Mouse (Mus musculus) liver, postnatal 0 days (tissue): ENCODE measurements at regions not wholly inside any gene's neighbourhood (a gene's known extent, or its start where the extent isn't known, plus 50 kb on each side); places are given as distances from the start of the nearest gene placed in this dataset.
A peak's percentile ranks its signal among the peaks of the same experiment; 100 is the strongest.

Source experiments
- ATAC-seq: fragments of 200-750 bp; cut with Nextera tagmentation; 2 replicates; pipeline ENCODE4 v1.8.0; 2017; ENCODE audit warnings: mild to moderate bottlenecking, moderate library complexity
- DNase-seq: peaks from one replicate; pipeline ENCODE4 v3.0.0-alpha.2; 2016
- H3K27ac ChIP-seq: fragments of 300-500 bp; sonication (generic); 2 replicates; pipeline ENCODE4 v1.5.1; 2014; ENCODE audit warnings: antibody characterized with exemption, moderate library complexity, mild to moderate bottlenecking, low read depth
- H3K27me3 ChIP-seq: fragments of 300-500 bp; sonication (generic); 2 replicates; pipeline ENCODE4 v1.6.1; 2014; ENCODE audit warnings: low read length, control low read depth, mixed read lengths; ENCODE audit not compliant: insufficient read depth
- H3K36me3 ChIP-seq: fragments of 300-500 bp; sonication (generic); replicated peaks from 2 replicates; pipeline ENCODE4 v1.6.1; 2014; ENCODE audit warnings: mild to moderate bottlenecking, control low read depth, low read length, moderate library complexity, mixed read lengths; ENCODE audit not compliant: insufficient read depth
- H3K4me1 ChIP-seq: fragments of 300-500 bp; sonication (generic); 2 replicates; pipeline ENCODE4 v1.6.1; 2014; ENCODE audit warnings: antibody characterized with exemption, mild to moderate bottlenecking, control low read depth; ENCODE audit not compliant: insufficient read depth
- H3K4me2 ChIP-seq: fragments of 300-500 bp; sonication (generic); 2 replicates; pipeline ENCODE4 v1.6.1; 2014; ENCODE audit warnings: low read depth, mild to moderate bottlenecking, low read length, moderate library complexity, mixed read lengths
- H3K4me3 ChIP-seq: fragments of 300-500 bp; sonication (generic); 2 replicates; pipeline ENCODE4 v1.5.1; 2014; ENCODE audit warnings: low read depth, low read length
- H3K9ac ChIP-seq: fragments of 300-500 bp; sonication (generic); replicated peaks from 2 replicates; pipeline ENCODE4 v1.6.1; 2014; ENCODE audit warnings: mild to moderate bottlenecking, moderate library complexity
- H3K9me3 ChIP-seq: fragments of 300-500 bp; sonication (generic); 2 replicates; pipeline ENCODE4 v1.6.1; 2016; ENCODE audit warnings: mild to moderate bottlenecking, control low read depth, low read length, mixed read lengths
- CTCF ChIP-seq: sonication (generic); IDR thresholded peaks from 2 replicates; pipeline ENCODE4 v1.5.1; 2016; ENCODE audit warnings: antibody characterized with exemption, low read depth
- EP300 ChIP-seq: IDR thresholded peaks from 2 replicates; pipeline ENCODE4 v1.6.1; 2016; ENCODE audit warnings: antibody characterized with exemption, low read depth, mild to moderate bottlenecking
- WGBS: fragments of 180-500 bp; shearing (Covaris S2); extraction: QIAGEN DNeasy Blood & Tissue Kit; methylation state at CpG from one replicate; pipeline ENCODE4 v1.1.7; 2014; ENCODE audit not compliant: insufficient replicate concordance; 5-methylcytosine and 5-hydroxymethylcytosine counted together

GRCm38 (mm10) chr13:107528724-107529456, 507.0 kb upstream of the Kif2a start:
- Histone ChIP-seq H3K36me3 (no peaks in the 10 kb centered on the region), H3K4me1 (no peaks in the 10 kb centered on the region), H3K27me3 (no peaks in the 10 kb centered on the region), H3K4me2 (no peak overlapping the region), H3K9me3 (no peaks in the 10 kb centered on the region), H3K4me3 (no peak overlapping the region), H3K9ac (no peak overlapping the region), H3K27ac (no peak overlapping the region)
- no peak for ATAC-seq
- WGBS, result 66% methylated on average over 15 of the region's 15 CpGs
- TF ChIP-seq EP300 (no peak), CTCF (0 out of 2 replicates have a peak, but pooled peaks have one; percentile 3)
- no peak for DNase-seq

GRCm38 (mm10) chr13:107522942-107523341, 501.0 kb upstream of the Kif2a start:
- H3K4me1 ChIP-seq, result no peaks in the 10 kb centered on the region
- no peaks in the 10 kb centered on the region for H3K36me3 ChIP-seq
- H3K4me2 ChIP-seq, result no peak overlapping the region
- H3K27me3 ChIP-seq, result no peaks in the 10 kb centered on the region
- no peak for TF ChIP-seq CTCF
- no peak for TF ChIP-seq EP300
- no peak overlapping the region for H3K9ac ChIP-seq
- WGBS, result 81% methylated on average over 3 of the region's 3 CpGs
- H3K27ac ChIP-seq, result no peak overlapping the region
- no peaks in the 10 kb centered on the region for H3K9me3 ChIP-seq
- no peak overlapping the region for H3K4me3 ChIP-seq
- DNase-seq, result no peak
- ATAC-seq, result no peak

- no peak for DNase-seq
Measured at GRCm38 (mm10) chr13:107514236-107514635, 492.3 kb upstream of the Kif2a start.

GRCm38 (mm10) chr13:107513274-107514146, 491.6 kb upstream of the Kif2a start:
- H3K27ac ChIP-seq, result no peak overlapping the region
- H3K4me1 ChIP-seq, result no peaks in the 10 kb centered on the region
- no peaks in the 10 kb centered on the region for H3K36me3 ChIP-seq
- H3K9me3 ChIP-seq, result no peaks in the 10 kb centered on the region
- H3K4me2 ChIP-seq, result no peak overlapping the region
- 67% methylated on average over 6 of the region's 6 CpGs for WGBS
- no peaks in the 10 kb centered on the region for H3K27me3 ChIP-seq
- no peak overlapping the region for H3K9ac ChIP-seq
- TF ChIP-seq EP300 (no peak), CTCF (no peak)
- ATAC-seq, result no peak
- no peak for DNase-seq
- no peak overlapping the region for H3K4me3 ChIP-seq

More at GRCm38 (mm10) chr13:107514236-107514635, 492.3 kb upstream of the Kif2a start:
- no peaks in the 10 kb centered on the region for H3K9me3 ChIP-seq
- no peak overlapping the region for H3K9ac ChIP-seq
- no peak overlapping the region for H3K4me3 ChIP-seq
- TF ChIP-seq EP300, result no peak
- no peak for TF ChIP-seq CTCF
- no peaks in the 10 kb centered on the region for H3K4me1 ChIP-seq
- H3K27ac ChIP-seq, result no peak overlapping the region
- H3K4me2 ChIP-seq, result no peak overlapping the region
- no peaks in the 10 kb centered on the region for H3K27me3 ChIP-seq
- no peaks in the 10 kb centered on the region for H3K36me3 ChIP-seq
- WGBS, result 84% methylated on average over 3 of the region's 3 CpGs
- no peak for ATAC-seq

- Histone ChIP-seq H3K4me1 (no peaks in the 10 kb centered on the region), H3K4me2 (no peak overlapping the region), H3K27me3 (no peaks in the 10 kb centered on the region), H3K9me3 (no peaks in the 10 kb centered on the region), H3K27ac (no peak overlapping the region), H3K4me3 (no peak overlapping the region), H3K9ac (no peak overlapping the region), H3K36me3 (no peaks in the 10 kb centered on the region)
- DNase-seq (no peak), ATAC-seq (no peak)
- WGBS, result 33% methylated on average over 3 of the region's 3 CpGs
- TF ChIP-seq CTCF, result no peak
- no peak for TF ChIP-seq EP300
Measured at GRCm38 (mm10) chr13:107507336-107507735, 485.4 kb upstream of the Kif2a start.

GRCm38 (mm10) chr13:107506832-107507231, 484.9 kb upstream of the Kif2a start:
- Histone ChIP-seq H3K9me3 (no peaks in the 10 kb centered on the region), H3K4me1 (no peaks in the 10 kb centered on the region), H3K9ac (no peak overlapping the region), H3K27ac (no peak overlapping the region), H3K4me3 (no peak overlapping the region), H3K4me2 (no peak overlapping the region), H3K36me3 (no peaks in the 10 kb centered on the region), H3K27me3 (no peaks in the 10 kb centered on the region)
- WGBS, result 57% methylated on average over 4 of the region's 4 CpGs
- no peak for TF ChIP-seq CTCF
- TF ChIP-seq EP300, result no peak
- no peak for ATAC-seq
- no peak for DNase-seq
